Mouse (Mus musculus): ENCODE measurements around the gene Klk1b5. TPM values are rescaled to one million over a fixed set of nuclear protein-coding genes. Genes with fewer than 3 reads are reported as not detected.
"Not testable (repeated sequence)": the region's sequence is repeated elsewhere in the genome, so short reads cannot be mapped to it uniquely, and the experiment has no call there.

The Klk1b5 gene
- total RNA-seq, 2 experiments from 2014 or later: not detected

GRCm38 (mm10) chr7:44241163-44241562 lies 25.4 kb downstream of the Klk1b5 start:
- peak; percentile 56 for TF ChIP-seq CTCF (conservative IDR thresholded peaks at IDR 0.05)
- no peak overlapping the region for H3K4me3 ChIP-seq

GRCm38 (mm10) chr7:44244080-44244479 lies 28.3 kb downstream of the Klk1b5 start:
- H3K27ac ChIP-seq: no peak overlapping the region
- H3K4me3 ChIP-seq: no peak overlapping the region
- no peak for DNase-seq (ENCODE audit: low spot score in 2 of 2)
- TF ChIP-seq CTCF (conservative IDR thresholded peaks at IDR 0.05): no peak

More at GRCm38 (mm10) chr7:44241163-44241562, 25.4 kb downstream of the Klk1b5 start:
- H3K27ac ChIP-seq: no peak overlapping the region
- no peak for DNase-seq (ENCODE audit: low spot score in 2 of 2)

GRCm38 (mm10) chr7:44246055-44246983 lies 30.6 kb downstream of the Klk1b5 start, which contains the start of the genes 1700028J19Rik and 2410002F23Rik:
1700028J19Rik (minus strand) TSS chr7:44246695.
2410002F23Rik (plus strand) TSS chr7:44246722.
- peak; percentile 89 to 91 for DNase-seq (ENCODE audit: low spot score in 2 of 2)
- H3K4me3 ChIP-seq: peak within 1 kb of the TSS; percentile 99
- peak within 1 kb of the TSS; percentile 100 for H3K27ac ChIP-seq
- no peak for TF ChIP-seq CTCF (conservative IDR thresholded peaks at IDR 0.05)

GRCm38 (mm10) chr7:44246984-44247470 lies 31.3 kb downstream of the Klk1b5 start:
- H3K4me3 ChIP-seq: peak overlapping the region; percentile 99
- no peak for TF ChIP-seq CTCF (conservative IDR thresholded peaks at IDR 0.05)
- H3K27ac ChIP-seq: peak overlapping the region; percentile 100
- DNase-seq (ENCODE audit: low spot score in 2 of 2): peak in 1 of 2 experiments; percentile 48

- no peak overlapping the region for H3K27ac ChIP-seq
Observed at GRCm38 (mm10) chr7:44247971-44248370, 32.2 kb downstream of the Klk1b5 start.

GRCm38 (mm10) chr7:44249248-44249647 lies 33.5 kb downstream of the Klk1b5 start:
- no peak for DNase-seq (ENCODE audit: low spot score in 2 of 2)
- no peak for TF ChIP-seq CTCF (conservative IDR thresholded peaks at IDR 0.05)
- H3K27ac ChIP-seq: no peak overlapping the region

More at GRCm38 (mm10) chr7:44247971-44248370, 32.2 kb downstream of the Klk1b5 start:
- peak overlapping the region; percentile 99; the same call in 1 of the 2 replicates for H3K4me3 ChIP-seq
- TF ChIP-seq CTCF (conservative IDR thresholded peaks at IDR 0.05): no peak
- DNase-seq (ENCODE audit: low spot score in 2 of 2): no peak

GRCm38 (mm10) chr7:44250732-44251275 lies 35.1 kb downstream of the Klk1b5 start:
- not testable (repeated sequence) for DNase-seq (ENCODE audit: low spot score in 2 of 2); H3K27ac ChIP-seq; H3K4me3 ChIP-seq

More at GRCm38 (mm10) chr7:44249248-44249647, 33.5 kb downstream of the Klk1b5 start:
- H3K4me3 ChIP-seq: no peak overlapping the region

- DNase-seq (ENCODE audit: low spot score in 2 of 2): no peak
- no peak for TF ChIP-seq CTCF (conservative IDR thresholded peaks at IDR 0.05)
- Histone ChIP-seq H3K27ac (no peak overlapping the region), H3K4me3 (no peak overlapping the region)
Observed at GRCm38 (mm10) chr7:44253023-44253616, 37.4 kb downstream of the Klk1b5 start.

GRCm38 (mm10) chr7:44254930-44255329 lies 39.2 kb downstream of the Klk1b5 start:
- no peak for TF ChIP-seq CTCF (conservative IDR thresholded peaks at IDR 0.05)
- no peak for DNase-seq (ENCODE audit: low spot score in 2 of 2)
- Histone ChIP-seq H3K27ac (no peak overlapping the region), H3K4me3 (no peak overlapping the region)

GRCm38 (mm10) chr7:44257278-44257677 lies 41.5 kb downstream of the Klk1b5 start, which contains the start of gene Acp4:
Acp4 (minus strand) TSS chr7:44257378.
- no peak within 1 kb of the TSS for H3K4me3 ChIP-seq
- no peak for TF ChIP-seq CTCF (conservative IDR thresholded peaks at IDR 0.05)
- no peak for DNase-seq (ENCODE audit: low spot score in 2 of 2)

GRCm38 (mm10) chr7:44260410-44260809 lies 44.7 kb downstream of the Klk1b5 start:
- no peak overlapping the region for H3K27ac ChIP-seq
- DNase-seq (ENCODE audit: low spot score in 2 of 2): no peak
- no peak for TF ChIP-seq CTCF (conservative IDR thresholded peaks at IDR 0.05)
- no peak overlapping the region for H3K4me3 ChIP-seq

More at GRCm38 (mm10) chr7:44257278-44257677, 41.5 kb downstream of the Klk1b5 start, which contains the start of gene Acp4:
- H3K27ac ChIP-seq: no peak within 1 kb of the TSS

GRCm38 (mm10) chr7:44261147-44261546 lies 45.4 kb downstream of the Klk1b5 start, which contains the start of gene Gm15517:
Gm15517 (plus strand) TSS chr7:44261447.
- TF ChIP-seq CTCF (conservative IDR thresholded peaks at IDR 0.05): no peak

More at GRCm38 (mm10) chr7:44261147-44261546, 45.4 kb downstream of the Klk1b5 start, which contains the start of gene Gm15517:
- H3K4me3 ChIP-seq: no peak within 1 kb of the TSS
- H3K27ac ChIP-seq: no peak within 1 kb of the TSS
- no peak for DNase-seq (ENCODE audit: low spot score in 2 of 2)
